Mouse (Mus musculus) heart, postnatal 10 days (tissue): ENCODE results near the gene Cpxcr1. TPM values are rescaled to one million over a fixed set of nuclear protein-coding genes. Genes with fewer than 3 reads are reported as not detected.

Experiments
- DNase-seq, 2 experiments: peaks; one replicate each; pipeline ENCODE4 v3.0.0; 2021
- intact Hi-C: fragments of 180-260 bp; cut with DNase I; formaldehyde crosslinking; loops from one replicate; pipeline ENCODE4 v1.15.1; 2025
- total RNA-seq, 2 experiments: library from RNA; stranded (reverse); gene quantifications; 2 replicates each; pipeline ENCODE4 v1.2.3; 2021

Cpxcr1 gene
- total RNA-seq, result not detected

GRCm38 (mm10) chrX:116448644-116449043 is at the start of gene Cpxcr1:
TSS of gene Cpxcr1 (plus strand) at chrX:116448944.
- intact Hi-C loops, result no loop called here

More at GRCm38 (mm10) chrX:116448644-116449043, at the start of gene Cpxcr1:
- DNase-seq, result no peak

Other genes with a start within 250 kb of the Cpxcr1 start
- not detected for gene H2afb2, start 232.2 kb downstream of the Cpxcr1 start, total RNA-seq